Mouse (Mus musculus) limb, embryonic 15.5 days (tissue): ENCODE data around the gene Morn2. TPM values are rescaled to one million over a fixed set of nuclear protein-coding genes. Genes with fewer than 3 reads are reported as not detected.
A peak's percentile ranks its signal among the peaks of the same experiment; 100 is the strongest.

Experiments
- ATAC-seq: fragments of 200-750 bp; cut with Nextera tagmentation; 2 replicates; pipeline ENCODE4 v1.8.0; 2017; ENCODE audit warnings: low read depth, moderate TSS enrichment; ENCODE audit not compliant: insufficient number of reproducible peaks, low FRiP score, low TSS enrichment
- H3K27ac ChIP-seq: fragments of 300-500 bp; sonication (generic); 2 replicates; pipeline ENCODE4 v1.5.1; 2015; ENCODE audit warnings: moderate library complexity, mild to moderate bottlenecking, inconsistent platforms
- H3K27me3 ChIP-seq: fragments of 300-500 bp; sonication (generic); 2 replicates; pipeline ENCODE4 v1.6.1; 2015; ENCODE audit warnings: inconsistent platforms
- H3K36me3 ChIP-seq: fragments of 300-500 bp; sonication (generic); 2 replicates; pipeline ENCODE4 v1.6.1; 2015; ENCODE audit warnings: inconsistent platforms
- H3K4me1 ChIP-seq: fragments of 300-500 bp; sonication (generic); 2 replicates; pipeline ENCODE4 v1.6.1; 2015; ENCODE audit warnings: inconsistent platforms
- H3K4me2 ChIP-seq: fragments of 300-500 bp; sonication (generic); 2 replicates; pipeline ENCODE4 v1.6.1; 2015; ENCODE audit warnings: mild to moderate bottlenecking, inconsistent platforms
- H3K4me3 ChIP-seq: fragments of 300-500 bp; sonication (generic); 2 replicates; pipeline ENCODE4 v1.5.1; 2015; ENCODE audit warnings: mild to moderate bottlenecking, inconsistent platforms
- H3K9ac ChIP-seq: fragments of 300-500 bp; sonication (generic); 2 replicates; pipeline ENCODE4 v1.6.1; 2015; ENCODE audit warnings: inconsistent platforms
- H3K9me3 ChIP-seq: fragments of 300-500 bp; sonication (generic); 2 replicates; pipeline ENCODE4 v1.6.1; 2016; ENCODE audit warnings: inconsistent platforms
- WGBS: fragments of 180-500 bp; shearing (Covaris S2); methylation state at CpG from one replicate; pipeline ENCODE4 v1.1.7; 2015; 5-methylcytosine and 5-hydroxymethylcytosine counted together
- polyA plus RNA-seq: library from polyadenylated mRNA; unstranded; fragments of >200 nt; fragmentation: Nextera tagmentation; extraction: Ambion mirVana; gene quantifications from 2 replicates; pipeline ENCODE4 v1.2.1, GENCODE M21; 2015

Gene Morn2
- polyA plus RNA-seq, 1 experiment from 2014 or later = 19.0 TPM

DNA sequence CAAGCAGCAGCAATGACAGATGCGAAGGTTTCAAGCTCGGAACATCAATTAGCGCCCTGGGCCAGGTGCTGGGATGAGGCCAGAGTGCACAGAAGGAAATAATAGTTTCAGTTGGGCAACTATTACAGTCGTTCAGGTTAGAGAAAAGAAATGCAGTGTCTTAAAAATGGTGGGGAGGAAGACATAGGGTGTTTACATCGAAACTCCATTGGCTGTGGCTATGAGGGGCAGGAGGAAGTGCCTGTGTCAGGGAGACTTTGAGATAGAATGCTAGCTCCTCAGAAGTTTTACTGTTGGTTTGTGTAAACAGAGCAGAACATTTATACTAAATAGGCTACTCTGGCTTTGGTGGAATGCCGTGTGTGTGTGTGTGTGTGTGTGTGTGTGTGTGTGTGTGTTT, 2.0 kb upstream of the Morn2 start:
- WGBS = 72% methylated on average over 6 of the region's 6 CpGs
- H3K36me3 ChIP-seq = no peaks in the 10 kb centered on the region

DNA sequence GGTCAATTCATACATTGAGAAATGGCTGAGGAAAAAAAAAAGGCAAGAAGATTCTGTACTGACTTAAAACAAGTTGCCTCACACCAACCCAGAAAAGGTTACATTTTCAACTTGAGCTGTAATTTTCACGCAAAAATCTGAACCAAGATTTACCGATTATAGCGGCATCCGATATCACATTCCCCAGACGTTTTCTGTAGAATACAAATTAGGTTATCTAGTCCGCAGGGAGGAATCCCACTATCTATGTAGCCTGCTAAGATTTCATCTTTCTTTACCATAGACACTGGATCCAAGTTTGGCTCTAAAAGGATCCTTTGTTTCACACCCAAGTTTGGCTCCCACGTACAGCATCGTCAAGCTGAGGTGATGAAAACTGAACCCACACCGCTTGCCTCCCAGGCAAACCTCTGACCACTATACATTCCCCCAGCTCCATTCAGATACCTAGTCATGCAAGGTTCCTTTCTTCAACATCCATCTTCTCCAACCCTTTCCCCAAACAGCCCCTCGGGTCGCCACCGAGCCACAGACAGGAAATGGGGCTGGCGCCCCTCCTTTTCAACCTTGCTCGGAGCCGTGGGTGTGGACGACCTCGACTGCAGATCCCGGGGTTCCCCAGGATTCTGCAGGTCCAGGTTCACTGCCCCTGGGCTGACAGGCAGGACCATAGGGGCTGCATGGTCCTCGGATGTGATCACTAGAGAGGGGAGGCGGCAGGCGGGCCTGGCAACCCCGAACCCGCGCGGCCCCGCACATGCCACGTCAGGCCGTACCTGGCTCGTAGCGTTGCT, 526 bp upstream of the Morn2 start:
- peaks cover 8% of the 10 kb centered on the region for H3K4me1 ChIP-seq
- under 1% methylated on average over 30 of the region's 30 CpGs for WGBS
- peak overlapping the region; percentile 57 for H3K4me2 ChIP-seq
- no peaks in the 10 kb centered on the region for H3K9me3 ChIP-seq
- H3K27ac ChIP-seq = peak overlapping the region; percentile 90
- no peaks in the 10 kb centered on the region for H3K36me3 ChIP-seq
- no peaks in the 10 kb centered on the region for H3K27me3 ChIP-seq
- peak overlapping the region; percentile 80 for H3K9ac ChIP-seq
- H3K4me3 ChIP-seq = peak overlapping the region; percentile 94
- no peak; the same call in 1 of the 2 replicates for ATAC-seq

More for the DNA sequence above, 2.0 kb upstream of the Morn2 start:
- Histone ChIP-seq H3K27ac (no peak overlapping the region), H3K4me2 (no peak overlapping the region), H3K27me3 (no peaks in the 10 kb centered on the region), H3K9ac (no peak overlapping the region), H3K4me1 (peaks cover 8% of the 10 kb centered on the region), H3K4me3 (no peak overlapping the region), H3K9me3 (no peaks in the 10 kb centered on the region)
- ATAC-seq = no peak

DNA sequence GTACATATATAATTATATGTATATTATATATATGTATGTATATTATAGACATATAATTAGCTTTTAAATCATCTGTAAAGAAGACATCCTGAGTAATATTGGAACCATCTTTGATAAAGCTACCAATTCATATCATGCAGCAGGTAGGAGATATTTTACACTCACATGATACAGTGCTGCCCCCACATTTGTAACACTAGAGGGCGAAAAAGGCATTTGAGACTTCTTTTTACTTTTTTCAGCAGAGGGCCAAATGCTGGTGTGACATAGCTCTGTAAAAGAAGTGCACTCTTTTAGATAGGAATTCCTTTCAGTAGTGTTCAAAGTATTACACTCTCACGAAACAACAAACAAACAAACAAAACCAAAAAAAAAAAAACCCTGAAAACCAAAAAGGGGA, 1.1 kb downstream of the Morn2 start:
- Histone ChIP-seq H3K4me1 (peaks cover 8% of the 10 kb centered on the region), H3K27me3 (no peaks in the 10 kb centered on the region), H3K27ac (no peak overlapping the region), H3K4me2 (no peak overlapping the region), H3K9ac (no peak overlapping the region), H3K4me3 (no peak overlapping the region), H3K36me3 (no peaks in the 10 kb centered on the region), H3K9me3 (no peaks in the 10 kb centered on the region)
- ATAC-seq = no peak
- 18% methylated on average over 2 of the region's 2 CpGs for WGBS

DNA sequence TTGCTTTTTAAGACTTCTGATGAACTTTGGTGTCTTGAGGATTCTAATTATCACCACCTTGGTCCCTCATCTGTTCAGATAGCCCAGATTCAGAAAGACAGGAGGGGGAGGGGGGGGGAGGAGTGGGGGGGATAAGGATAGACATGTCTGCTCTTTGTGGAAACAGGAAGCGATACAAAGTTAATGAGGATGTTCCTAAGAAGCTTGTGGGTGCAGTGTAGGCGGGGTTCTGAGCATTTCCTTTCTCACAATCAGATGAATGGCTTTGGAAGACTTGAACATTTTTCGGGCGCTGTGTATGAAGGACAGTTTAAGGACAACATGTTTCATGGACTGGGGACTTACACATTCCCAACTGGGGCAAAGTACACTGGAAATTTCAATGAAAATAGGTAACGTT, 5.3 kb downstream of the Morn2 start:
- no peaks in the 10 kb centered on the region for H3K36me3 ChIP-seq
- H3K4me3 ChIP-seq = no peak overlapping the region
- H3K4me2 ChIP-seq = no peak overlapping the region
- H3K27ac ChIP-seq = no peak overlapping the region
- H3K4me1 ChIP-seq = no peaks in the 10 kb centered on the region
- no peak overlapping the region for H3K9ac ChIP-seq
- H3K9me3 ChIP-seq = no peaks in the 10 kb centered on the region
- ATAC-seq = no peak
- 80% methylated on average over 5 of the region's 5 CpGs for WGBS
- no peaks in the 10 kb centered on the region for H3K27me3 ChIP-seq

DNA sequence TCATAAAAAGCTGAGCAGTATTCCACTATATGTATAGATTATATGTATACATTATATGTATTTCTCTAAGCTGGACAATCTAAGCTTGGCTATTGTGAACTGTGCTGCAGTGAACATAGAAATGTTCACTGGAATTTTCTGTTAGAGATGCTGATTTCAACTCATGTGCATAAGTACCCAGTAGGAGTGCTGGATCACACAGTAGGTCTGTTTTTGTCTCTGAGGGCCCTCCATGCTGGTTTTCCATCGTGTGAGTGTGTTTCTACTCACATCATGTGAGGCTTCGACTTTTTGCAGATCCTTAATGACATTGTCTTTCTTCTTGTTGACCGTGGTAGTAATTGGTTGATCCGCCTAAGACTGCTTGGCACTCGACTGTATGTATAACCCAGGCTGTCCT, 8.8 kb downstream of the Morn2 start:
- ATAC-seq = no peak
- H3K4me1 ChIP-seq = no peaks in the 10 kb centered on the region
- no peak overlapping the region for H3K4me2 ChIP-seq
- H3K36me3 ChIP-seq = no peaks in the 10 kb centered on the region
- H3K9me3 ChIP-seq = no peaks in the 10 kb centered on the region
- H3K27ac ChIP-seq = no peak overlapping the region
- no peak overlapping the region for H3K4me3 ChIP-seq
- no peak overlapping the region for H3K9ac ChIP-seq
- WGBS = 83% methylated on average over 5 of the region's 5 CpGs
- no peaks in the 10 kb centered on the region for H3K27me3 ChIP-seq

DNA sequence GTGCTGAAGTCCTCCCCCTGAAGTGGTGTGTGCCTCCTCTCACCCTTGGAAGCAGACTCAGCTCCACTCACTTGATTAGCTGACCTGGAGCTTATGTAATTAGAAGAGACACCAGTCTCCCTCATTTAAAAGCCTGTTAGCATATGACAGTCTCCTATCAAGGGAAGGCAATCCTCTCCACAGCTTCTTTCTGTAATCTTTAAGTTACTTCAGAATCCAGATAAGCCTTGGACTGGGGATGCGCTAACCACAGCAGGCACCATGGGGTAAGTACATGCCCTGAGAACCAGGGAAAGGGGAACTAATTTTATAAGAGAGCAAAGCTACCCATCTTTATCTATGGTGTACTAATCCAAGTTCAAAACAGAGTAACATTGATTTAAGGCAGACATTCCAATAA, 17.2 kb downstream of the Morn2 start, which contains the start of gene Arhgef33:
Gene Arhgef33, plus strand, starts transcription at position 157 of the 400 bp plus-strand sequence.
- peaks cover 16% of the 10 kb centered on the region for H3K4me1 ChIP-seq
- H3K36me3 ChIP-seq = no peaks in the 10 kb centered on the region
- no peak within 1 kb of the TSS for H3K4me3 ChIP-seq
- H3K4me2 ChIP-seq = no peak within 1 kb of the TSS
- ATAC-seq = no peak
- no peaks in the 10 kb centered on the region for H3K9me3 ChIP-seq
- H3K9ac ChIP-seq = no peak within 1 kb of the TSS
- H3K27ac ChIP-seq = no peak within 1 kb of the TSS
- H3K27me3 ChIP-seq = no peaks in the 10 kb centered on the region
- 84% methylated on average over 1 of the region's 1 CpGs for WGBS

DNA sequence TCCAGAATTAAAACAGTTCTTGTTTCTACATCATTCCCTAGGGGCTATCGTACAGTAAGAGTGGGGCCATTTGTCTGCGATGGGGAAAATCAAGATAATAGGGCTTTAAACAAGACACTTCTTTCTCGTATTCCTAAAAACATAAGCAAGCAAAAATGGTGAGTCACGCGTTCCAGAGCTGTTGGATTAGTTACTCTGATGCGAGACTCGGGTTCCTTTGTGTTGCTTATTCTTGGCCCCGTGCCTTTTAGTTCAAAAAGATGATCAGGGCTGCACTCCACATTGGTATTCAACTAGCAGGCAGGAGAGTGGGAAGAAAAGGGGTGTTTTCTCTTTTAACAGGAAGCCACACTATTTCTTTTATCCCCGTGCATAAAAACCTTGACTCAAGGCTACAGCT, 21.8 kb downstream of the Morn2 start:
- no peaks in the 10 kb centered on the region for H3K27me3 ChIP-seq
- H3K36me3 ChIP-seq = no peaks in the 10 kb centered on the region
- H3K4me3 ChIP-seq = no peak overlapping the region
- no peak overlapping the region for H3K4me2 ChIP-seq
- no peak overlapping the region for H3K27ac ChIP-seq
- no peak for ATAC-seq
- H3K9ac ChIP-seq = no peak overlapping the region
- no peaks in the 10 kb centered on the region for H3K9me3 ChIP-seq
- 55% methylated on average over 9 of the region's 9 CpGs for WGBS
- H3K4me1 ChIP-seq = peaks cover 17% of the 10 kb centered on the region

DNA sequence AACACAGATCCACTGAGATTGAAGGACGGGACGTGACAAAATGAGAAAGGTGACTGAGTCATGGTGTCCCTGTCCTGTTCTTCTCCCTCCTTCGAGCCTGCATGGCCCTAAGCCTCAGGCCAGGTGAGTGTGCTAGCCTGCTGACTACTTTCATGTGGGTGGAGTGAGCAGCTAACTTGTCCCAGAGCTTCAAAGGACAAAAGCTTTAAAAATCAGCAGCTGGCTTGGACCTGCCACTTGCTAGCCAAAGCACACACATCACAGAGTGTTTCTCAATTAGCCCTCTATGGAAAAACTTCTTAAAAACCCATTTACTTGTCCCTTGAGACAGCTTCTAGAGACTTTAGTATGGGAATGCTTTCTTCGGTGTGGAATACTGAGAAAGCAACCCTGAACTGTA, 22.4 kb downstream of the Morn2 start:
- Histone ChIP-seq H3K9ac (no peak overlapping the region), H3K27me3 (no peaks in the 10 kb centered on the region), H3K36me3 (no peaks in the 10 kb centered on the region), H3K4me3 (no peak overlapping the region), H3K4me1 (peaks cover 17% of the 10 kb centered on the region), H3K9me3 (no peaks in the 10 kb centered on the region), H3K27ac (no peak overlapping the region), H3K4me2 (no peak overlapping the region)
- 49% methylated on average over 4 of the region's 4 CpGs for WGBS
- no peak for ATAC-seq

DNA sequence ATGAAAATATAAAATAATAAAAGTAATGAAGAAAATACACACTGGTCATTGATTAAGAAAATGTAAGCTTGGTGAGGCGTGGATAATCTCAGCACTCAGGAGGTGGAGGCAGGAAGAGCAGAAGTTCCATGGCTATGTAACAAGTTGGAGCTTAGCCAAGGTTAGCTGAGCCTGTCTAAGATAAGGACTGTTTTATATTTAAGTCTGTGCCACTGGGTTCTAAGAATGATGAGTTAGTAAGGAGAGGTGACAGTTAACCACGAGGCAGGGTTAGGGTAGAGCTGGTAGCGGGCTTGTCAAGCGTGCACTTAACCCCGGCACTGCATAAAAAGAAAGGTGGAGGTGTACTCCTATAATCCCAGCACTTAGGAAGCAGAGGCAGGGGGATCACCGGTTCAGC, 32.2 kb downstream of the Morn2 start:
- Histone ChIP-seq H3K4me3 (no peak overlapping the region), H3K36me3 (no peaks in the 10 kb centered on the region), H3K27ac (no peak overlapping the region), H3K9me3 (no peaks in the 10 kb centered on the region), H3K9ac (no peak overlapping the region), H3K4me2 (no peak overlapping the region), H3K4me1 (0 out of 2 replicates have a peak, but pooled peaks cover 2% of the 10 kb centered on the region), H3K27me3 (no peaks in the 10 kb centered on the region)
- no peak for ATAC-seq
- 89% methylated on average over 6 of the region's 6 CpGs for WGBS

DNA sequence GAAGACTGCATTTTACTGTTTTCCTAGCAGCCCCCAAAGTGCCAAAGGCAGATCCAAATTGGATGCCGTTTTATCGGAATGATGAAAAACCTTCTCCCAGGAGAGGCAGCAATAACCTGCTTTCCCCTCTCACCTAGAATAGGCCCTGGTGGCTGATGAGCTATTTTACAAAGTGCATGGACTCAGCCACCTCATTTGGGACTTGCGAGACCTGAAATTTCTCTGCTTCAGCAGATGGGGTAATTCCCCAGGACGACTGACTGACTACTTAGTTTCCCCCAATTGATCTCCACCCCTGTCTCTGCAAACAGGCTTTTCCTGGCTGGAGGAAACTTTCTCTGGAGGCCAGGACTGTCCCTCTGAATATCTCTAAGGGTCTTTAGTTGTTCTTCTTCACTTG, 33.0 kb downstream of the Morn2 start:
- no peak for ATAC-seq
- WGBS = 68% methylated on average over 4 of the region's 4 CpGs
- no peak overlapping the region for H3K27ac ChIP-seq
- H3K9ac ChIP-seq = no peak overlapping the region
- no peaks in the 10 kb centered on the region for H3K36me3 ChIP-seq
- H3K4me3 ChIP-seq = no peak overlapping the region
- no peak overlapping the region for H3K4me2 ChIP-seq
- 0 out of 2 replicates have a peak, but pooled peaks cover 2% of the 10 kb centered on the region for H3K4me1 ChIP-seq
- H3K9me3 ChIP-seq = no peaks in the 10 kb centered on the region
- no peaks in the 10 kb centered on the region for H3K27me3 ChIP-seq

DNA sequence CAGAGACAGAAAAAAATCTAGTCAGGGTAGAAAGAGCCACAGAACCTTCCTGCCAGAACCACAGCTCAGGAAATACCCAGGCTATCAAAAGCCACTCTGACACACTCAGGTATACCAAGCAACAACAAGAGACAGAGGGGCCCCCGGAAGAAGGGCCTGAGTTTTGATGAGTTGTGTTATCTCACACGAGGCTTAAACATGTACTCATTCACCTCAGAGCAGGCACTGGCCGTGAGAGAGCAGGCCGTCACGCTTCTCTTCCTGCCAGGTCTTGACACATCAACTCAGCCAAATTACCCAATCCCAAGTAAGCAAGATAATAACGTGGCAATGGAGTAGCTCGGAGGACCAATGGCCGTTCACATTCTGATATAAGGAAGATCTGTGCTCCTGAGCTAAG, 33.7 kb downstream of the Morn2 start:
- H3K27ac ChIP-seq = no peak overlapping the region

DNA sequence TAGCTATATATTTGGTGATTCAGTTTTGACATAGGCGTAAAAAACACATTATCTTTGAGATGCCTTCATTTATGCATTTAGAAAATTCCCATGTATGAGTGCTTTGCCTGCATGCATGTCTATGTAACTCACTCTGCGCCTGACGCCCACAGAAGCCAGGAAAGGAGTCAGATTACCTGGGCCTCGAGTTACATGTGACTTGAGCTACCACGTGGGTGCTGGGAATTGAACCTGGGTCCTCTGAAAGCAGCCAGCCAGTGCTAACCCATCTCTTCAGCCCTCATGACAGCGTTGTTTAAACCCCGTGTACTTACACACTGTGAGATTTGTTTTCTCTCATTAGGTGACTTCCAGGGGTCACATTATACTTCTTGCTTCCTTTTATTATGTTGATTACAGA, 34.5 kb downstream of the Morn2 start:
- no peaks in the 10 kb centered on the region for H3K36me3 ChIP-seq
- no peaks in the 10 kb centered on the region for H3K9me3 ChIP-seq
- no peak overlapping the region for H3K9ac ChIP-seq
- 80% methylated on average over 7 of the region's 7 CpGs for WGBS
- H3K27me3 ChIP-seq = no peaks in the 10 kb centered on the region
- no peak overlapping the region for H3K27ac ChIP-seq
- H3K4me3 ChIP-seq = no peak overlapping the region
- ATAC-seq = no peak
- no peak overlapping the region for H3K4me2 ChIP-seq
- 0 out of 2 replicates have a peak, but pooled peaks cover 2% of the 10 kb centered on the region for H3K4me1 ChIP-seq

More for the DNA sequence above, 33.7 kb downstream of the Morn2 start:
- no peak overlapping the region for H3K9ac ChIP-seq
- no peaks in the 10 kb centered on the region for H3K9me3 ChIP-seq
- ATAC-seq = no peak
- H3K4me1 ChIP-seq = 0 out of 2 replicates have a peak, but pooled peaks cover 2% of the 10 kb centered on the region
- no peaks in the 10 kb centered on the region for H3K27me3 ChIP-seq
- H3K4me2 ChIP-seq = no peak overlapping the region
- 76% methylated on average over 8 of the region's 8 CpGs for WGBS
- no peaks in the 10 kb centered on the region for H3K36me3 ChIP-seq
- no peak overlapping the region for H3K4me3 ChIP-seq
